Mouse (Mus musculus): ENCODE results near the gene Il18r1.

Il18r1 gene

DNA sequence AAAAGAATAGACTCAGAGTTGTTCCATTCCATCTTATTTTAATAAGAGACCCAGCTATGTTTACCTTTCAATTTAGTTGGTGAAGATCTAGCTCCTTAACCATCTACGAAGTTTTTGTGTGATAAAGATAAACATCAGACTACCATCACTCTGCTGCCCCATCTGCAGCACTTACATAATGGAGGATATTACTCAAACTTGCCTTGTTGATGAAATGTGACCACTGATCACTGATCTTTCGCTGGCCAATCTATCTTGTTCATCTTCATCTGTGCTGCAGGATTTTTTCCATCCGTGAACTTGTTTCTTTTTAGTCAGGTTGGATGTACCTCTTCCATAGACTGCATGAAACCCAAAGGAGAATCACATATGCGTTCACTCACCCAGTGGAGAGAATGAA, 29.2 kb downstream of the Il18r1 start:
- in situ Hi-C loops (cut with MboI, MseI), result no loop called here

- in situ Hi-C loops (cut with MboI, MseI), result no loop called here
Observed at GRCm38 (mm10) chr1:40499708-40500107, 34.4 kb downstream of the Il18r1 start.

- in situ Hi-C loops (cut with MboI, MseI), result no loop called here
Observed at GRCm38 (mm10) chr1:40501126-40501525, 35.8 kb downstream of the Il18r1 start.

- in situ Hi-C loops (cut with MboI, MseI), result no loop called here
Observed at GRCm38 (mm10) chr1:40501546-40502398, 36.4 kb downstream of the Il18r1 start.

DNA sequence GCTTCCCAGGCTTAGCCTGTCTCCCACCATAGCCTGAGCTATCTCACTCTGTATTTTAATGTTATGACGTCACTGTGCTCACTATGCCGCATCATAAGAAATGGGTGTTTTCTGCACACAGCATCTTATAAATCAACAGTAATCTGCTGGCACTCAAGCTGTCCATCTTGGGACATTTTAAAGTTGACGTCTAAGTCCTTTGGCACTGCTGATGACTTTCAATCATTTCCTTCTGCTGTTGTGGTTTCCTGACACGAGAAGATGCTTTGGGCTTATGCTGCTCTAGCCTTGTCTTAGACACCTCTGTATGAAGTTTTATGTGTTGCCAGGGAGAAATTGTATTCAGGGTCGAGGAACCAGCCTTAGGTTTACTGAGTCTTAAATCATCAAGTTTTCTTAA, 39.2 kb downstream of the Il18r1 start:
- in situ Hi-C loops (cut with MboI, MseI), result no loop called here

- in situ Hi-C loops (cut with MboI, MseI), result loop anchor here (5.0 kb wide), 1 partner anchor 48 kb away; the partner anchor contains the start of gene Il18r1
Observed at GRCm38 (mm10) chr1:40514851-40515585, 49.7 kb downstream of the Il18r1 start, which contains the start of gene Il18rap. Il18rap (plus strand) TSS chr1:40515362.

GRCm38 (mm10) chr1:40516364-40516763, 51.0 kb downstream of the Il18r1 start:
- in situ Hi-C loops (cut with MboI, MseI), result no loop called here

GRCm38 (mm10) chr1:40522918-40523317, 57.6 kb downstream of the Il18r1 start:
- in situ Hi-C loops (cut with MboI, MseI), result no loop called here

DNA sequence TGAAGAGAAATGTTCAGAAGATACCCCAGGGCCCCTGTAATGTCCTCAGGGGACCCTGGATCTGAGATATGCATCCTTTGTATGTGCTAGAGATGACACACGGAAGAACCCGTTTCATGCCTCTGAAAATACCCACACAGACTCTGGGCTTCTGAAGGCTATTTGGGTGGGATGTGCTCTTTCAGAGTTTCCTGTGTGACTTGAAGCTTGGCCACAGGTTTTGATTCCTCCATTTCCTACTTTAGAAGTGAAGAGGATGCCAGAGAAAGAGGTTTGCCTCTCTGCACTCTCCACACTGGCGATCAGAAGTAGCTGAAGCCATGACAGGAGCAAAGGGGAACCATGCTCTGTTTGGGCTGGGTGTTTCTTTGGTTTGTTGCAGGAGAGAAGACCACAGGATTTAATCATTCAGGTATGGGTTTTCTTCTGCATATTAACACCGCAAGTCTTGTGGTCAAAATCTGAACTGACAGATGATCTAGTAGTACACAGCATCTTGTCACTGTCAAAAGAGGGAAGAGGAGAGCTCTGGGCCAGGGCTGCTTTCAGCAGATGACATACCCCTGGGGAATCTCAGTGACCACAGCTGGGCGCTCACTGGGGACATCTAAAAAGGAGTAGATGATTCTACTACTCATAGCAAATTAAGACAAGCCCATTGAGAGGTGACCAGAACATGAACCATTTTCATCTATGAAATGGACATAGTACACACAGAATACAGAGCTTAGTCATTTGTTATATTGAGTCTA, 58.8 kb downstream of the Il18r1 start:
- in situ Hi-C loops (cut with MboI, MseI), result no loop called here

GRCm38 (mm10) chr1:40529287-40529686, 63.9 kb downstream of the Il18r1 start:
- in situ Hi-C loops (cut with MboI, MseI), result no loop called here

DNA sequence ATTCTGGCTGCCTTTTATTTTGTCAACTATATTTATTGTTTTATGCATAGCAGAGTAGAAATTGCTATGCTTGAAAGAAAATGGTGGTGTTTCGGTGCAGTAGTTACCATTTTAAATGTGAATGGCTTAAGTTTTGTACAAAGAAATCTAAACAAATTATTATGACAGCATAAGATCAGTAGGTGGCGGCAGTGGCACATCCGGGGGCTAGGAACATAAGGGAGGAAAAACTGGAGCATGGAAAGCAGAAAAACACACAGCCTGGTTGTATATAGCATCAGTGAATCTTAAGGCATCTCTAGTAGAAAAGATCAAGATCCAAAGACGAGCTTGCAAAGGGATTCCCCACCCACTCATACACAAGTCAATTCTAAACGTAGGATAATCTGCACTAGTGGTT, 72.2 kb downstream of the Il18r1 start:
- in situ Hi-C loops (cut with MboI, MseI), result no loop called here

DNA sequence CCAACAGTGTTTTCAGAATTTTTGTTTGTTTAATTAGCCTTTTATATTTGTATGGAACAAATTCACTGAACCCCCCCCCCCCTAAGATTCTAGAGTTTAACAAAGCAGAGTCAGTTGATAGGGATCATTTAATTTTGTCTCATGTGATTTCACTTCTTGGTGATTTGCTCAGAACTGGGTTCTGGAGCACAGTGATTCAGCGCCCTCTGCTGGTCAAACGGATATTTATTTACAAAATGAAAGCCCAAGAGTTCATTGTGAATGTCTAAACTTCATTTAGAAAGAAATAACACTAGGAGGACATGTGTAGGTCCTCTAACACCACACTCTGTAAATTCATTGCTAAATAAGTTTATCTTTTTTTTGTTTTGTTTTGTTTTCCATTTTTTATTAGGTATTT, 79.3 kb downstream of the Il18r1 start:
- in situ Hi-C loops (cut with MboI, MseI), result loop anchor here (5.0 kb wide), 3 partner anchors 62 to 552 kb away; no protein-coding TSS in a partner anchor

DNA sequence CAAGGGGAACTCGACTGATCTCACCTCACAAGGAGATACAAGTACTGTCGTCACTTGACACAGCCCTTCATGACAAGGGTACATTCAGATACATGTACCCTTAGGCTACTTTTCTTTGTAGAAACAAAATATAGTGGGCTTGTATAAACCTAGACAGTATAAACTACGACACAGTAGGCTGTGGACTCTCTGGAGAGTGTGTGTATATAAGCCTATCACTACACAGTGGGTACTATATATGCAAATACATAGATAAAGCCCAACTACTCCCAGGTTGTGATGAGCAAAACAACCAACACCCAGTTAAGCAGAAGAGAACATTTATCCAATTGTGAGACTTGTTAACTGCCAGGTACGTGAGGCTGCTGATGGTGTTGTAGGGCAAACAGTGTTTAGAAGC, 81.3 kb downstream of the Il18r1 start:
- in situ Hi-C loops (cut with MboI, MseI), result loop anchor here (5.0 kb wide), 1 partner anchor 554 kb away; no protein-coding TSS in a partner anchor

DNA sequence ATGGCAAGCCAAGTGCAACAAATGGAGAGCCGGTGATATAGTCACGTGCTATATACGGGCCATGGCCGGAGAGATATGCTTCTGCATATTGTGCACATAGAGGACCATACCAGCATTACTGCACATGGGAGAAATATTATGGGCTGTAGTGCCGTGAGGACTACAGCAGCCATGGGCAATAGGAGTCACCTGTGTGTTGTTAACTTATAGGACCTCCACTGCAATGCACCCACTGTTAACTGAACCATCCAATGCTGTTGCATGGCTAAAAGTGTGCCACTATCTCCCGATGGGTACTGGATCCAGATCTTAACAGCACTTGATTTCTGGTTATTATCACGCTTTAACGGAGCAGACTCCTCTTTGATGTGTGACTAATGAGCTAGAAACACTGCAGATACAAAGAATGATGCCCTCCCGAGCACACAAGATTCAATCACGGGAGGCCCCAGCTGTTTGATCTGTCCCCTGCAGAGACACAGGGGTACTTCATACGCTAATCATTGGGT, 81.8 kb downstream of the Il18r1 start:
- in situ Hi-C loops (cut with MboI, MseI), result loop anchor here (5.0 kb wide), 1 partner anchor 555 kb away; no protein-coding TSS in a partner anchor

GRCm38 (mm10) chr1:40547762-40548161, 82.4 kb downstream of the Il18r1 start:
- in situ Hi-C loops (cut with MboI, MseI), result loop anchor here (5.0 kb wide), 1 partner anchor 555 kb away; no protein-coding TSS in a partner anchor
